In the genomic region with DNA sequence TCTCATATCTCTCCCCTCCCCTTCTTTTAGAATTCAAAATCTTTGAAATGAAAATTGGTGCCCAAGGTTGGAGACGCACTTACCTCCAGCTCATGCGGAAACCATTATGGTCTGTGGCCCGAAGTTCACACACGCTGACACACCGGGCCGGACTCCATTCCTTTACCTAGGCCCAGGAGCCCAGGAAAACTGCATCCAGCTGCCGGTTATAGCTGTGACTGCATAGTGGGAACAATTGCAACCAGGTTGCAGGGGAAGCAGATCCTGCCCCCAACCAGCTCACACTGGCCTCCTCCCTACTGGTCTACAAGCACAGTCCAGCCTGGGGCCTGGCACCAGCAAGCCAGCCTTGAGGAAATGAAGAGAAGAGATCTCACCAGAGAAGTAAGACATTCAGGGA, we compare ENCODE assay signal across 14 mouse cellular contexts.
"Had no signal": no experiment of that assay in that cellular context is flagged by ENCODE, and none has a peak within 500 bp of the region (broad histone marks: within the 10 kb centered on the region; RNA-seq: fewer than 3 reads in every experiment).

No protein-coding gene starts in this region.

- H3K4me3 ChIP-seq: liver, embryonic 13.5 days; lung, embryonic 15.5 days; megakaryocyte, embryonic 14.5 days had no signal

- H3K9ac ChIP-seq: liver, embryonic 13.5 days; liver, postnatal 0 days; lung, embryonic 15.5 days had no signal

- H3K36me3 ChIP-seq: liver, embryonic 13.5 days; lung, embryonic 15.5 days had no signal

- ATAC-seq: liver, postnatal 0 days; midbrain, embryonic 16.5 days had no signal

- H3K9me3 ChIP-seq: liver, embryonic 13.5 days had no signal

- H3K4me1 ChIP-seq: megakaryocyte, embryonic 14.5 days had no signal

- DNase-seq: kidney, adult 11 months; kidney, postnatal 10 days; kidney, postnatal 4 days; left cerebral cortex, postnatal 4 days; liver; liver, embryonic 13.5 days; liver, postnatal 0 days; lung, postnatal 14 days; right cerebral cortex, postnatal 25 days; thymus, postnatal 36 days had no signal

- H3K4me2 ChIP-seq: liver, embryonic 13.5 days; lung, embryonic 15.5 days had no signal

- H3K27me3 ChIP-seq: liver, embryonic 13.5 days; lung, embryonic 15.5 days had no signal

- H3K27ac ChIP-seq: liver, embryonic 13.5 days; lung, embryonic 15.5 days; macrophage had no signal
